18 mouse cellular contexts compared by ENCODE assay signal in genomic region chr10:19977557-19977956, GRCm38 (mm10). TPM values are rescaled to one million over a fixed set of nuclear protein-coding genes. Genes with fewer than 3 reads are reported as not detected.
DNase-seq lines count a peak whose midpoint lies in the region; TF ChIP-seq lines count a peak whose summit lies in the region.
"Had no signal": no experiment of that assay in that cellular context is flagged by ENCODE, and none has a peak within 500 bp of the region (broad histone marks: within the 10 kb centered on the region; RNA-seq: fewer than 3 reads in every experiment).

No protein-coding gene starts in this region.

- DNase-seq in cerebellum, adult 2 months: no peak
- DNase-seq in cerebellum, postnatal 14 days: no peak
- no peak for DNase-seq in lung, adult 2 months
- DNase-seq in lung, postnatal 14 days: no peak
- DNase-seq in brain, embryonic 14.5 days (ENCODE audit: low read depth): no peak
- DNase-seq in right cerebral cortex, postnatal 10 days (ENCODE audit: low spot score in 2 of 2): no peak
- no peak for DNase-seq in midbrain, embryonic 10.5 days (ENCODE audit: low spot score)
- DNase-seq: adrenal gland, adult 2 months; cerebellum, postnatal 36 days; heart, postnatal 10 days; layer of hippocampus, postnatal 36 days; liver, postnatal 0 days; right cerebral cortex, adult 18-20 months had no signal

- H3K27ac ChIP-seq in cerebellum, adult 2 months (ENCODE audit: insufficient read depth, low read length): no peak overlapping the region
- no peak overlapping the region for H3K27ac ChIP-seq in ES-Bruce4 (ENCODE audit: insufficient read depth, low read length)
- no peak overlapping the region for H3K27ac ChIP-seq in midbrain, embryonic 10.5 days (replicated peaks)
- H3K27ac ChIP-seq: embryonic facial prominence, embryonic 12.5 days; hindbrain, postnatal 0 days; kidney, embryonic 15.5 days; limb, embryonic 10.5 days had no signal

- no peak for TF ChIP-seq POLR2A in cerebellum, adult 2 months (IDR thresholded peaks at IDR 0.05; ENCODE audit: borderline replicate concordance, insufficient read depth, low read length)
- no peak for TF ChIP-seq POLR2A in lung, adult 2 months (IDR thresholded peaks at IDR 0.05; ENCODE audit: borderline replicate concordance, extremely low read depth, low read depth, low read length)
- no peak for TF ChIP-seq POLR2A in ES-Bruce4 (IDR thresholded peaks at IDR 0.05; ENCODE audit: insufficient read depth, low read length)
- TF ChIP-seq POLR2A in brain, embryonic 14.5 days (IDR thresholded peaks at IDR 0.05; ENCODE audit: borderline replicate concordance, extremely low read depth, insufficient read depth, insufficient read length, poor library complexity, severe bottlenecking): no peak

- no peak overlapping the region for H3K9ac ChIP-seq in ES-Bruce4 (ENCODE audit: low read depth, poor library complexity, severe bottlenecking)
- H3K9ac ChIP-seq: embryonic facial prominence, embryonic 12.5 days; kidney, embryonic 15.5 days; liver, postnatal 0 days had no signal

- H3K27me3 ChIP-seq in cerebellum, adult 2 months (ENCODE audit: control insufficient read depth, insufficient read depth, low read length): no peaks in the 10 kb centered on the region
- no peaks in the 10 kb centered on the region for H3K27me3 ChIP-seq in ES-Bruce4 (ENCODE audit: control insufficient read depth, insufficient read depth, low read length, poor library complexity, severe bottlenecking)
- H3K27me3 ChIP-seq in midbrain, embryonic 10.5 days (ENCODE audit: low read depth, poor library complexity, severe bottlenecking): no peaks in the 10 kb centered on the region
- H3K27me3 ChIP-seq: embryonic facial prominence, embryonic 12.5 days; kidney, embryonic 15.5 days had no signal

- H3K9me3 ChIP-seq in ES-Bruce4 (replicated peaks; ENCODE audit: control insufficient read depth, insufficient read depth, low read length, poor library complexity, severe bottlenecking): no peaks in the 10 kb centered on the region
- no peaks in the 10 kb centered on the region for H3K9me3 ChIP-seq in midbrain, embryonic 10.5 days (replicated peaks)
- H3K9me3 ChIP-seq: embryonic facial prominence, embryonic 12.5 days; kidney, embryonic 15.5 days; limb, embryonic 10.5 days had no signal

- 82% methylated on average over 3 of the region's 3 CpGs for WGBS in cerebellum, adult 2 months
- WGBS in lung, adult 2 months: 85% methylated on average over 3 of the region's 3 CpGs
- 82% methylated on average over 3 of the region's 3 CpGs for WGBS in midbrain, embryonic 10.5 days

- no peaks in the 10 kb centered on the region for H3K36me3 ChIP-seq in ES-Bruce4 (ENCODE audit: control insufficient read depth, insufficient read depth, low read length, poor library complexity, severe bottlenecking)
- H3K36me3 ChIP-seq in midbrain, embryonic 10.5 days: no peaks in the 10 kb centered on the region
- H3K36me3 ChIP-seq: embryonic facial prominence, embryonic 12.5 days; kidney, embryonic 15.5 days; limb, embryonic 10.5 days had no signal

- peaks cover 8% of the 10 kb centered on the region; the same call in 1 of the 2 replicates for H3K4me1 ChIP-seq in cerebellum, adult 2 months (ENCODE audit: control insufficient read depth, insufficient read depth, low read length)
- H3K4me1 ChIP-seq in lung, adult 2 months (ENCODE audit: control insufficient read depth, insufficient read depth, low read length): peaks cover 4% of the 10 kb centered on the region
- H3K4me1 ChIP-seq in ES-Bruce4 (ENCODE audit: control insufficient read depth, insufficient read depth, low read length): no peaks in the 10 kb centered on the region
- no peaks in the 10 kb centered on the region for H3K4me1 ChIP-seq in midbrain, embryonic 10.5 days
- H3K4me1 ChIP-seq: embryonic facial prominence, embryonic 12.5 days; kidney, embryonic 15.5 days; limb, embryonic 10.5 days had no signal

- peak; percentile 23; the same call in 1 of the 2 replicates for TF ChIP-seq CTCF in cerebellum, adult 2 months (IDR thresholded peaks at IDR 0.05; ENCODE audit: borderline replicate concordance, insufficient read depth, low read depth, low read length)
- TF ChIP-seq CTCF in lung, adult 2 months (IDR thresholded peaks at IDR 0.05; ENCODE audit: insufficient read depth, low read length): 0 out of 2 replicates have a peak, but pooled peaks have one; percentile 18
- peak; percentile 58 for TF ChIP-seq CTCF in ES-Bruce4 (IDR thresholded peaks at IDR 0.05; ENCODE audit: low read depth, low read length)
- 0 out of 2 replicates have a peak, but pooled peaks have one; percentile 5 for TF ChIP-seq CTCF in brain, embryonic 14.5 days (IDR thresholded peaks at IDR 0.05; ENCODE audit: borderline replicate concordance, extremely low read depth, insufficient read depth, insufficient read length)

- no peak for TF ChIP-seq EP300 in ES-Bruce4 (IDR thresholded peaks at IDR 0.05; ENCODE audit: insufficient read depth, low read depth, low read length)

- H3K4me3 ChIP-seq in cerebellum, adult 2 months (replicated peaks; ENCODE audit: insufficient read depth, low read depth, low read length): no peak overlapping the region
- no peak overlapping the region for H3K4me3 ChIP-seq in lung, adult 2 months (replicated peaks; ENCODE audit: extremely low read depth, low read depth, low read length)
- no peak overlapping the region for H3K4me3 ChIP-seq in ES-Bruce4 (ENCODE audit: low read depth, low read length)
- H3K4me3 ChIP-seq in midbrain, embryonic 10.5 days: no peak overlapping the region
- H3K4me3 ChIP-seq: embryonic facial prominence, embryonic 12.5 days; kidney, embryonic 15.5 days; limb, embryonic 10.5 days had no signal

RNA-seq across cellular contexts. Expression of gene Map3k5, which starts 43.3 kb away (rescaled TPM):
- polyA plus RNA-seq in cerebellum, adult 2 months (2012; rRNA removed): 12.1 and 14.4 TPM in 2 replicates
- polyA plus RNA-seq in lung, adult 2 months (2012; rRNA removed): 6.4 and 9.5 TPM in 2 replicates
- polyA plus RNA-seq in ES-Bruce4 (2011; ENCODE audit: insufficient read depth, insufficient read length, low read depth, missing spikeins): 9.7 and 10.7 TPM in 2 replicates
- polyA plus RNA-seq in brain, embryonic 14.5 days (2012; rRNA removed): 1.2 and 2.2 TPM in 2 replicates
- polyA plus RNA-seq in midbrain, embryonic 10.5 days (2016; fragmentation: Nextera tagmentation; extraction: Ambion mirVana): 0.32 and 0.34 TPM in 2 replicates

Comparison
In these comparisons a context has a peak if more than half of its experiments do, and no peak if none do; other contexts are left out.
1. CTCF ChIP-seq: peak in every context shown above with its lines; median percentile 58 in ES-Bruce4; 23 in cerebellum, adult 2 months; 18 in lung, adult 2 months; 5 in brain, embryonic 14.5 days.